Mouse (Mus musculus): Measurements from ENCODE around the gene U2af1.

U2af1 gene

DNA sequence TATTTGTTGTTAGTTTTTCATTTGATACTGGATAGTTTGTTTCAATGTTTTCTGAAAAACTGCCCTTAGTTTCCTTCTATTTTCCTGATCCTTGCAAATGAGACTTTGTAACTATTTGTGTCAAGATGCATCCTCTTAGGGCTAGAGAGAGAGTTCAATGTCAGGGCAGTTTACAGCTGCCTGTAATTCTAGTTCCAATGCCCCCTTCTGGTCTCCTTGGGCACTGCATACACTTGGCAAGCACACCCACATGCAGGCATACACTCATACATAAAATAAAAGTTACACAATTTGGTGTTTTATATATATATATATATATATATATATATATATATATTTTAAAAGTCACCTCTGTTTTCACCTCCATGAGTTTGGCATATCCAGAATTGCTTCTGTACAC is 4.2 kb upstream of the U2af1 start:
- DNase-seq (ENCODE audit: inconsistent age in 2 of 2, low spot score in 1 of 2) = no peak

DNA sequence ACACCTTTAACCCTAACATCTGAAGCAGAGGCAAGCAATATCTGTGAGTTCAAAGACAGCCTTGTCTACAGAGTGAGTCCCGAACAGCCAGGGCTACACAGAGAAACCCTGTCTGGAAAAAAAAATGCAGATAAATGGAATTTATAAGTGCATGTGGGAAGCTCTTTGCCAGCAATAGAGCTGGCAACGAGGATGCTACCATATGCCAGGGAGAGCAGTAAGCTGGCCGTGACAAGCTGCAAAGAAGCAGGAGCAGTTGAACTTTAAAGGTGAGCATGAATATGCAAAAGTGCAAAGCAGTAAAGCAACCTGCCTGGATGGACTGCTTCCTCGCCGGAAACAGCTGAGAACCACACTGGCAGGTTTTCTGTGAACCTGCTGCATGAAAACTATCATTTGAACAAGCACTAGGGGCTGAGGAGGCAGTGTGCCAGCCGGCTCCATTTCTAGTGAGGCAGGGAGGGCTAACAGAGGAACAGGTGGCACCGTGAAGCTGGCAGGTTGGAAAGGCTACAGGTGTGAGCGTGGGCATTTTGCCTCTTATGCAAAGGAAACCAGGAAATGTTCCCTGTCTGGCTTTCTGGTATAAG is 2.1 kb upstream of the U2af1 start:
- DNase-seq (ENCODE audit: inconsistent age in 2 of 2, low spot score in 1 of 2) = no peak

DNA sequence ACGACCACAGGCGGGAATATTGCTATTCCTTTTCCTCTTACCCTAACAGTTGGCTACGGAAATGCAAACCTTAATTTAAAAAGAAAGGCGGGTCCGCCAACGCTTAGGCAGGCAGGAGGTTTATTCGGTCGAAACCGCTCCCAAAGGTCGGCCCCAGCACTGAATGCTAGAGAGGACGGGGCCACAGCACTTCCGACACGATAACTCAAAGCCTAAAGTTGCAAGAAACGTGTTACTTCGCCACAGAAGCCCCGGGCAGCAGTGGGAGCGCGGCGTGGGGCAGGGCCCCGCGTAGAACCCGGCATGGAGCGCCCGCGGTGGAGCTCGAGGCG is 590 bp downstream of the U2af1 start:
- DNase-seq (ENCODE audit: inconsistent age in 2 of 2, low spot score in 1 of 2) = no peak

DNA sequence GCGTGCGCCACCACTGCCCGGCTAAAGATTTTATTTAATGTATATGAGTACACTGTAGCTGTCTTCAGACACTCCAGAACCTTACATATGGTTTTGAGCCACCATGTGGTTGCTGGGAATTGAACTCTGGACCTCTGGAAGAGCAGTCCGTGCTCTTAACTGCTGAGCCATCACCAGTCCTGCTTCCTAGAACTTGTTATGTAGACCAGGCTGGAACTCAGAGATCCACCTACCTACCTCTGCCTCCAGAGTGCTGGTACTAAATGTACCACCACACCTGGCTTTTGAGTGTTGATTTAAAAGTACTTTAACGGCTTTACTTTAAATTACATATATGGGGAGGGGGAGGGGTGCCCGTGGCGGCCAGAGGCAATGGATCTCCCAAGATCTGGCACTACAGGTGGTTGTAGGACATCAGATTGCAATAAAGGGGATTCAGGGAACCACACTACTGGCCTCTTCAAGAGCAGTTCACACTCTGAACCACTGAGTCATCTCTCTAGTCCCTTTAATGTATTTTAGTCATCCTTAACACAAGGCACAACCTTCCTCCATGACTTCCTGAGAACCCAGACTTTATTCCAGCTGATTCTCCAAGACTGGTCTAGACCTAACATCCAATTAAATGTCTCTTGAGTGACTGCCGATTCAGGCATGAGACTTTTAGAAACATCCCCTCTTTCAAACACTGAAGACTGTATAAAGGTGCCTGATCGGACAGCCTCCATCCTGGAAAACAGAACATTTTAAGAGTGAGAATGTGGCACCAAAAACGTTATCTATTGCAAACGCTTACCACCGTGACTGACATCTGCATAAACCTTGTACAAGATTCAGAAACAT is 1.3 kb downstream of the U2af1 start:
- no peak for DNase-seq (ENCODE audit: inconsistent age in 2 of 2, low spot score in 1 of 2)

DNA sequence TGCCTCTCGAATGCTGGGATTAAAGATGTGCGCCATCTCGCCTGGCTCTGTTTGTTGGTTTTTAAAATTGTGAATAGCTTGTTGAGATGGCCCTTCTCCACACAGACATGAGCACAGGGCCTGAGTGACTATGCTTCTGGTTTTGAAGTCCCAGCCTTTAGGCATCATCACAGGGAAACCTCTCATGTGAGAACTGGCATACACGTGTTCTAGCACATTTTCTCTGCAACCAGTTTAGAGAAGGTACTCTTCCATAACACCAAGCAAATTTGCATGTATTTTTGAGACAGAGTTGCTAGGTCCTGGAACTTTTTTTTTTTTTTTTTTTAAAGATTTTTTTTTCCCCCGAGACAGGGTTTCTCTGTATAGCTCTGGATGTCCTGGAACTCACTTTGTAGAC is 2.0 kb downstream of the U2af1 start:
- no peak for DNase-seq (ENCODE audit: inconsistent age in 2 of 2, low spot score in 1 of 2)

DNA sequence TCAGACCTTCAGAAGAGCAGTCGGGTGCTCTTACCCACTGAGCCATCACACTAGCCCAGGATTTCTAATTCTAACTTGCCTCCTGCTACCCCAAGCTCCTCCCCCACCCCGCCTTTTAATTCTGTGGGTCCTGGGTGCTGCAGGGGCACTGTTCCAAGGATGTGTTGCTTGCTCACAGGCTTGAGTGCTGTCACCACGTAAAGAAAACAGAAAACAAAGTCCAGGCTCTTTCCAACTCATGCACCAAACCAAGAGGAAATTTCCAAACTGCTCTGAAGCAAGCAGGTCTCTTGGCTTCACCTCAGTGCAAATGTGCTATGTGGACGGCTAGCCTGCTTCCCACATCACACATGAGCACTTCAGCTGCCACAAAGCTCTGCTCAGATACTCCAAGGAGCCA is 3.3 kb downstream of the U2af1 start:
- DNase-seq (ENCODE audit: inconsistent age in 2 of 2, low spot score in 1 of 2) = peak in 1 of 2 experiments; percentile 60

DNA sequence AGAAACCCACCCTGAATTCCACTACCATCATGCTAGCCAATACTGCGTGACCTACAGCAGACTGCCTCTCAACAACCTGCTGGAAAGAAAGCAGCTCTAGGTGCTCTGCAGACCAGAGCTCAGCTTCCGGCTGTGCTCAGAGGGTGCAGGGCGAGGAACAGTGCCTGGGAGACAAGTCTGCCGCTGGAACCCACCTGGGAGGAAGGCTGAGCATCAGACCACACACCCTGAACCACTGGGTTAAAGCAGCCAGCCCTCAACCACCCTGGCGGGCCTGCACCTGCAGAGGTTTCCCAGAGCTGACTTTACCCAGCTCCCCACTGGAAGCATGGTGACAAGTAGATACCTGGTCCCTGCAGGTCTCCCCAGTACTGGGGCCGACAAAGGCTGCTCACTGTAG is 5.4 kb downstream of the U2af1 start:
- no peak for DNase-seq (ENCODE audit: inconsistent age in 2 of 2, low spot score in 1 of 2)

DNA sequence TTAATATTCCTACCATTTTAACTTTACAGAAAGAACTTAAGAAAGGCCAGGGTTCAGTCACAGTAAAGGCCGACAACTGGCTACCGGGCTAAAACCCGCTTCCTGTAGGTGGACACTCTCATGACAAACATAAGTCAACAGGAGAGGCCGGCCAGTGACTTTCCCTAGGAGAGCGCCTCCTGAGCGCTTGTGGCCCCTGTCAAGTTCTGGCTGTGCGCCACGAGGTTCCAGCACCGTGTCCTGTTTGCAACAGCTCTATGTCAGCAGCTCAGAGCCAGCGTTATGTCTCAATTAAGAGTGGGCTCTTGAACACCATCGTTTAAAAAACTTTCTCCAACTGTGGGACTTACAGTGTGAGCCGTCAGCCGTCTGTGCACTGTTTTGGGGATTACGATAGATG is 6.5 kb downstream of the U2af1 start:
- no peak for DNase-seq (ENCODE audit: inconsistent age in 2 of 2, low spot score in 1 of 2)

DNA sequence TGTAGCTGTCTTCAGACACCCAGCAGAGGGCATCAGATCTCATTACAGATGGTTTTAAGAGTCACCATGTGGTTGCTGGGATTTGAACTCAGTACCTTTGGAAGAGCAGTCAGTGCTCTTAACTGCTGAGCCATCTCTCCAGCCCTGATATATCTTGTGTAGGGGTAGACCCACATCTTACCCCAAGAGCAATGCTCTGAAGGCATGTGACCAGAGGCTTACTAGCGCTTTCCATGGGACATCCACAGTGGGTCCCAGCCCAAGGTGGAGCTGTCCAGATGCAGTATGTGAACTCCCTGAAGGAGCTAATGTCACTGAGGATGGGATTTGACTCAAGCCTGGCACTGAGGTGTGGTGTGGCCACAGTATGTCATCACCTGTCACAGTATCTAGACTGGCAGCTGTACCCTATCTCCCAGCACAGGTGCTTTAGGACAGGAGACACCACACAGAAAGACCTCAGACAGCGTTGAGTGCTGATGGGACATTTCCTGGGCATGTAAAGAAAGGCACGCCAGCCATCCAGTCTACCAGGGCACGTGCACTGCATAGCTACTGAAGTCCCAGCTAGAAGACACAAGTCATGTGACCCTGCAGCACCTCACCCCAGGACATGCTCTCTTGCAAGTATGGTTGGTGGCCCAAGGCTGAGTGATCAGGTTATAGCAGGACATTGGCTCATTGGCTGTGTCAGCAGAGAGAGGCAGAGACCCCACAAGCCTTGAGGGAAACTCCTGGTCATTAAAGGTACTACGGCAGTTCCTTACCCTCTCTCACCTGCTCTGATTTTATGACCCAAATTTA is 12.3 kb downstream of the U2af1 start:
- DNase-seq (ENCODE audit: inconsistent age in 2 of 2, low spot score in 1 of 2) = no peak

DNA sequence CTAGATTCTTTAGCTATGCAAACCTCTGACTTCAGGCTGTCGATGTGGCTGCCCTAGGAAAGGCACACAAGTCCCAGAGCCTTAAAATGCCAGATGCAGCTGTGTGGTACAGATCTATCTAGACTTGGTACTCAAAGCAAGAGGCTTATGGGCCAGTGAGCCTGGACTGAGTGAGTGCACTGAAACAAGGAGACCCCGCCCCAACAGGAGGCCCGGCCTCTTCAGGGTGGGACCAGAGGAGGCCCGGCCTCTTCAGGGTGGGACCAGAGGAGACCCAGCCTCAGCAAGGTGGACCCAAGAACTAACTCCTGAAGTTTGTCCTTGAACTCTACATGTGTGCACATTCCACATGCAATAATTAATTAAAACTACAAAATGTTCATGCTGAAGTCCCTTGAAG is 15.8 kb downstream of the U2af1 start:
- DNase-seq (ENCODE audit: inconsistent age in 2 of 2, low spot score in 1 of 2) = no peak

DNA sequence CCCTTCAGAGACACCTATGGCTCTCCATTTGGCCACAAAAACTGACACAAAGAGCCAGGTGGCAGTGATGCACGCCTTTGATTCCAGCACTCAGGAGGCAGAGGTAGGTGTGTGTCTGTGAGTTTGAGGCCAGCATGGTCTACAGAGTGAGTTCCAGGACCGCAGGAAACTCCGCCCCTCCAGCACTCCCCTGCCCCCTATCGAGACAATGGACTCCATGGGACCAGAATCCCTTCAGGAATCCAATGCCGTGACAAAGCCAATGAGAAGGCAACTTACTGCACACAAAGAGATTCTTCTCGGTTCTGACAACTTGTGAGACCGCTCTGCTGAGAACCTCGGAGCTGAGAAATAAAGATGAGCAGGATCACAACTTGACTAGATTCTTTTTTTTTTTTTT is 16.4 kb downstream of the U2af1 start:
- no peak for DNase-seq (ENCODE audit: inconsistent age in 2 of 2, low spot score in 1 of 2)

DNA sequence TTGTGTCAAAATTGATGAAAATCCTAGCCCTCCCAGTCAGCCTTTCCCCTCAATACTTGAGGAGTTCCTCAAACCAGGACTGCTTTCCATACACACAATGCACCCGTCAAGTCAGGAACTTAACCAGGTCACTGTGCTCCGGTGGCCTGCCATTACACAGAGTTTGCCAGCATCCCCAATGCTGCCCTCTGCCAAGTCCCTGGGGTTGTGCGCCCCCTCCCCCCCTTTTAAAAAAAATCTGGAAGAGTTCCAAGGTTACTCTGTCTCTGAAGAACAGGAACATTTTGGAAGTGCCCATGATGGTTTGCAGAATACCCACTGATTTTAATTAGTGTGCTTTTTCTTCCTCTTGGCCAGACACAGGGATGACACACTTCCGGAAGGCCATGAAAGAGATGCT is 19.0 kb downstream of the U2af1 start:
- DNase-seq (ENCODE audit: inconsistent age in 2 of 2, low spot score in 1 of 2) = peak in 1 of 2 experiments; percentile 57

DNA sequence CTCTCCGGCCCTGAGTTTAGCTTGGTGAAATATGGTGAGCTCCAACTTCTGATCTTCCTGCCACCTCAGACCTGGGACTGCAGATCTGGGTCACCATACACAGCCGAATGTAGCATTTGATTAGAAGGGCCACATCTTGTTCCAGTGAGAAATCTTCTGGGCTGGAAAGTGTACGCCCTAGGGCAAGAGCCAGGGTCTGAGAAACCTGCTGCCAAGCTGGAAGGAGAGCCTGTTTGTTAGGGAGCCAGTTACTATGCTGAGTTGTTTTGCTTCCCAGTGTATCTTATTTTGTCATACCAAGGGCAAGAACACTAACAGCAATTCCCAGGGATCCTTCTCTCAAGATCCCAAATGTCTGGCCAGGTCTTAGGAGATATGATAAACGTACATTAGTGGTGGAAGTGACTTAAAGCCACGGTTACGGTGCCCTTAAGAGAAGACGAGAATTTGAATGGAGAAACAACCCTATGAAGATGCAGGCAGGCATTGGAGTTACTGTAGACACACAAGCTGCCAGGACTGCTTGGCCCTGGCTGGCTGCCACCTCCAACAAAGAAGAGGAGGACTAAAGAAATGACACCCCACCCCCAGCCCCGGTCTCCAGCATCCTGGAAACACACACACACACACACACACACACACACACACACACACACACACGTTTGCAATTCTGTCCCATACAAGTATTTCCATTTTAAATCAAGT is 20.7 kb downstream of the U2af1 start:
- peak in 1 of 2 experiments; percentile 34 for DNase-seq (ENCODE audit: inconsistent age in 2 of 2, low spot score in 1 of 2)

DNA sequence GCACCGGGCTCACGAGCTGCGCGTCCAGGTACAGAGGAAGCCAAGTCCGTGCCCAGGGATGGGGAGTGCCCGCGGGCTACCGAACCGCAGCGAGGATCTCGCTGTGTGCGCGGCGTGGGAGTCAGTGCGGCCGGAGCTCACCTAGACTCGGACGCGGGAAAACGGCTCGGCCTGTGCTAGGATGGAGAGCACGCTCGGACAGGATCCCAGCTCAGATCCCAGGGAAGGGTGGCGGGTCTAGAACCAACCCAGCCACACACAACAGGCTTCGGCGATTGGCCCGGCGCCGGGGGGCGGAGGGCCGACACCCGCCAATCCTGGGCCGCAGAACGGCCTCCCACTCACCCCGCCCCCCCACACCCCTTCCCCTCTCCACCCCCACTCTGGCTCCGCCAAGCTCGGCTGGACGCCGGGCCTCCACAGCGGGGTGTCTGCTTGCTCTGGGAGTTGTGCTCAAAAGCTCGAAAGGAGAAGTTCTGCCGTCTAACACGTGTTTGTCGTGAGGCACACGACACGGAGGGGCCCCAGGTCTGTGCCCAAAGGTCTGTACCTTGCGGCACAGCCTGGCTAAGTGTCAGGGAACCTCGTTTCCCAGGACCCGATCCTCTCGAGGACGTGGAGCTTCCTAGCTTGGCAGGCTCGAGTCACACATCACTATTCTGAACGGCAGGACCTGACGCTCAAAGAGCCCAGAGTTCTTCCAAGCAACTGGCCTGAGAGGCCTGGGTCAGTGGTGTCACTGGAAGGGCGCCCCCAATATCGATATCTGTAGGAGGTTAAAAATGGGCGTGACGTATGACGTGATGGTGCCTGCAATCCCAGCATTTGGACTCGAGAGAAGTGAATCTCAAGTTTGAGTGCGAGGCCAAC is 21.5 kb downstream of the U2af1 start, which contains the start of gene Cbs:
Gene Cbs (minus strand): TSS at position 297 of the 870 bp plus-strand sequence.
- peak; percentile 83 to 87 for DNase-seq (ENCODE audit: inconsistent age in 2 of 2, low spot score in 1 of 2)

DNA sequence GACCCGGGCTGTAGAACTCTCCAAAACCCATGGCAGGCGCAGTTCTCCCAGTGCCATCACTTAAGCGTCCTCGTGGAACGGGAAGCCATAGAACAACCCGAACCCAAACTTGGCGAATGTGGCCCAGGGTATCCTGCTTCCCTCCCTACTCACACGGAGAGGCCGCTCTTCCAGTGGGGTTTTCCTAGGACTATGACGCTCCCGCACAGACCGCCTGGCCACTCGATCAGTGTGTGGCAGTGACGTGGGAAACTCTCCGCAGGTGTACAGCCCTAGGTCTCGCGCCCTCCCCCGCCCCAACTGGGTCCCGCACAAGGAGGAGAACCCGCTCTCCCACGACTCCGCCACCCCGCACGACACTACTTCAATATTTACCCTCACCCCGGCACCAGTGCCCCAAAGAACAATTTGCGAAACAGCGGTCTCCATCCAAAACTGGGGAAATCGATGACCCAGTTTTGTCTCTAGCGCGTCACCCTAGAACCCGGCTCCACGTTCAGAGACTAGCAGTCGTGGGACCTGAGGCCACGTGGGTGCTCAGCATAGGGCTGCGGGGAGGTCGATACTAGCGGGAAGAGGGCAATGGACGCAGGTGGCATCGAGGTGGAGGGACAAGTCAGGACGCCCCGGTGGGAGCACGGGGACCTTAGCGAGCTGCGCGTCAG is 22.3 kb downstream of the U2af1 start:
- DNase-seq (ENCODE audit: inconsistent age in 2 of 2, low spot score in 1 of 2) = no peak

DNA sequence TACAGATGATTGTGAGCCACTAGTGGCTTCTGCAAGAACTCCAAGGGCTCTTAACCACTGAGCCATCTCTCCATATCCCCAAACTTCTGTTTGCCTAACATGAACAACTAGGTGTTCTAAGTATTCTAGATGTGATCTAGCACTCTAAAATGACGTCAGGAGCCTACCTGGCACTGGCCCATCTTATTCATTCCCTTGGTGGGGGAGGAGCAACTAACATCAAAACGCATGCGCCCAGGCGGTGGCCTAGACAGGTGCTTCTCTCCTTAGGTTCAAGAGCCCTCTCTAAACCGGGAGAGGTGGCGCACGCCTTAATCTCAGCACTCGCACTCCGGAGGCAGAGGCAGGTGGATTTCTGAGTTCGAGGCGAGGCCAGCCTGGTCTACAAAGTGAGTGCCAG is 22.9 kb downstream of the U2af1 start:
- DNase-seq (ENCODE audit: inconsistent age in 2 of 2, low spot score in 1 of 2) = no peak

DNA sequence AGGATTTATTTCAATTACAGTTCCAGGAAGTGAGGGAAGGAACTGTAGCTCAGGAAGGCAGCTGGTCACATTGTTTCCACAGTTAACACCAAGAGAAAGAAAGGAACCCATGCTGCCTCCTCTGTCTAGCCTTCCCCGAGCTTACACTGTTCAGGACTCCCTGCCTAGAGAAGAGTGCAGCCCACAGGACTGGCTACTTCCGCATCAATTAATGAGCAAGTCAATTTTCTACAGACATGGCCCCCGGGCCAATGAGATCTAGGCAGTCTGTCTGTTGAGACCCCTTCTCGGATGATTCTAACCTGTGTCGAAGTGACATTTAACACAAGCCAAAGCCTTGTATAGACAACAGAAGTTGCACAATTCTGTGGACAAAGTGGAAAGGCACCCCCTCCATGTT is 23.8 kb downstream of the U2af1 start:
- DNase-seq (ENCODE audit: inconsistent age in 2 of 2, low spot score in 1 of 2) = no peak

DNA sequence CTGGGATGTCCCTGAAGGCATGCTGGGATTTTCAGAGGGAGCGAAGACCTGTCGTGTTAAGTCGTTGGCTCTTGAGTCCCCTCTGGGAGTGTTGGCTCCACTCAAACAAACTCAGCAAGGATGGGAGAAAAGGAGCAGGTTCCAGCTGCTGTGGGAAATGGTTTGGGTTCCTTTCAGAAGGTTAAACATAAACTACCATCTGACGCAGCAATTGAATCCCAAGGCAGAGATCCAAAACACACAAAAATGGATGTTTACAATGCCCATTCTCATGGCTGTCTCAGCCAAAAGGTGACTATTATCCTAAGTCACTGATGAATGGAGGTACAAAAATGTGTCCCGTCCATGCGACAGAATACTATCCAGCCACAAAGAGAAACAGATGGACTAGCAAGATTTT is 25.7 kb downstream of the U2af1 start:
- no peak for DNase-seq (ENCODE audit: inconsistent age in 2 of 2, low spot score in 1 of 2)

DNA sequence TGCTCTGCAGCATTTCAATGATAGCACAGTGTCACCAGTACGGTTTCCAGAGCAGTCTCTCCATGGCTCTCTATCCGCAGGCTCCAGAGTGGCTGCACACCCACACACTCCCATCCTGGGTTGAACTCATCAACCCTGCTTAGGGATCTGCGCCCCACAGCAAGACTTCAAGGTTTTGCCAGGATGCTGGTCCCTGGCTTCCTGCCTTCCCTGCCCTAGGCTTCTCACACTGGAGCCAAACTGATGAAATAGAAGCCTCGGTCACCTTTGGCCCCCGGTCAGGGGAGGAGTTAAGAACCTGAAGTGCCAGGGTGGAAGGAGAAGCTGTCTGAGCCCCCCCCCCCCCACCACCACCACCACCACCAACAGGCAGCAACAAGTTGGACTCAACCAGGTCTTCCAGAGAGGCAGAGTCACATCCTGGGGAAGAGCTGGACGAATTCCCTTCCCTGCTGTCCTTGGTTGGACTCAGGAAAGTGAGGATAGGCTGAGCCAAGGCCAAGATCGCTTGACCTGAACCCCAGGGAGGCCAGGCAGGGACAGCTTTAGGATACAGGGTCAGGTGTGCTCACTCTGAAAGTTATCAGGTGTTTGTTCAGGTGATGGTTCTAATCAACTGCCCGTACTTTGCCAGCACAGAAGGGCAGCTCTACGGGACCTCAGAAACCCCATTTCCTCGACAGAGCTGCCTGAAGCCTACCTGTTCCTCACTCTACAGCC is 27.5 kb downstream of the U2af1 start:
- DNase-seq (ENCODE audit: inconsistent age in 2 of 2, low spot score in 1 of 2) = no peak

All from adrenal gland, adult (tissue).